Mouse (Mus musculus) intestine, postnatal 0 days (tissue): Measurements from ENCODE around the gene B3galt6. TPM values are rescaled to one million over a fixed set of nuclear protein-coding genes. Genes with fewer than 3 reads are reported as not detected.

Source experiments
- ATAC-seq: fragments of 200-750 bp; cut with Nextera tagmentation; 2 replicates; pipeline ENCODE4 v1.8.0; 2017; ENCODE audit warnings: mild to moderate bottlenecking, moderate TSS enrichment, moderate library complexity
- H3K27ac ChIP-seq: fragments of 300-500 bp; sonication (generic); 2 replicates; pipeline ENCODE4 v1.5.1; 2014; ENCODE audit warnings: mild to moderate bottlenecking, low read depth, low read length, moderate library complexity
- H3K27me3 ChIP-seq: fragments of 300-500 bp; sonication (generic); replicated peaks from 2 replicates; pipeline ENCODE4 v1.6.1; 2014; ENCODE audit warnings: low read length, mixed read lengths; ENCODE audit not compliant: control insufficient read depth, insufficient read depth
- H3K36me3 ChIP-seq: fragments of 300-500 bp; sonication (generic); 2 replicates; pipeline ENCODE4 v1.6.1; 2014; ENCODE audit warnings: mild to moderate bottlenecking, moderate library complexity; ENCODE audit not compliant: control insufficient read depth, insufficient read depth
- H3K4me1 ChIP-seq: fragments of 300-500 bp; sonication (generic); replicated peaks from 2 replicates; pipeline ENCODE4 v1.6.1; 2014; ENCODE audit warnings: antibody characterized with exemption, low read length, mixed read lengths; ENCODE audit not compliant: control insufficient read depth, insufficient read depth
- H3K4me2 ChIP-seq: fragments of 300-500 bp; sonication (generic); replicated peaks from 2 replicates; pipeline ENCODE4 v1.6.1; 2014; ENCODE audit warnings: low read depth, mild to moderate bottlenecking, moderate library complexity
- H3K4me3 ChIP-seq: fragments of 300-500 bp; sonication (generic); 2 replicates; pipeline ENCODE4 v1.5.1; 2014; ENCODE audit warnings: low read depth, low read length
- H3K9ac ChIP-seq: fragments of 300-500 bp; sonication (generic); 2 replicates; pipeline ENCODE4 v1.6.1; 2014; ENCODE audit warnings: mild to moderate bottlenecking, low read depth, low read length
- H3K9me3 ChIP-seq: fragments of 300-500 bp; sonication (generic); 2 replicates; pipeline ENCODE4 v1.6.1; 2016; ENCODE audit warnings: mixed run types; ENCODE audit not compliant: control insufficient read depth
- CTCF ChIP-seq: sonication (generic); IDR thresholded peaks from 2 replicates; pipeline ENCODE4 v1.5.1; 2016; ENCODE audit warnings: low read depth, mild to moderate bottlenecking, control low read depth, antibody characterized with exemption, moderate library complexity
- WGBS: fragments of 180-500 bp; shearing (Covaris S2); extraction: QIAGEN DNeasy Blood & Tissue Kit; methylation state at CpG from one replicate; pipeline ENCODE4 v1.1.7; 2014; 5-methylcytosine and 5-hydroxymethylcytosine counted together
- polyA plus RNA-seq: library from polyadenylated mRNA; unstranded; fragments of >200 nt; fragmentation: Nextera tagmentation; extraction: Ambion mirVana; gene quantifications from 2 replicates; pipeline ENCODE4 v1.2.1, GENCODE M21; 2015

The B3galt6 gene
- polyA plus RNA-seq, 1 experiment from 2014 or later, result 6.0 TPM

GRCm38 (mm10) chr4:156004109-156004508 is 11.7 kb upstream of the B3galt6 start:
- Histone ChIP-seq H3K4me3 (no peak overlapping the region), H3K27me3 (no peaks in the 10 kb centered on the region), H3K9me3 (no peaks in the 10 kb centered on the region), H3K27ac (no peak overlapping the region), H3K36me3 (peaks cover 83% of the 10 kb centered on the region), H3K9ac (no peak overlapping the region), H3K4me1 (no peaks in the 10 kb centered on the region), H3K4me2 (no peak overlapping the region)
- no peak for ATAC-seq
- TF ChIP-seq CTCF, result no peak
- 94% methylated on average over 3 of the region's 3 CpGs for WGBS

GRCm38 (mm10) chr4:155993606-155994005 is 1.2 kb upstream of the B3galt6 start:
- WGBS, result 5% methylated on average over 15 of the region's 15 CpGs
- peak overlapping the region; percentile 90 for H3K27ac ChIP-seq

GRCm38 (mm10) chr4:155992906-155993547 is 578 bp upstream of the B3galt6 start:
- TF ChIP-seq CTCF, result no peak
- WGBS, result under 1% methylated on average over 70 of the region's 70 CpGs

More at GRCm38 (mm10) chr4:155993606-155994005, 1.2 kb upstream of the B3galt6 start:
- H3K4me1 ChIP-seq, result no peaks in the 10 kb centered on the region
- H3K4me3 ChIP-seq, result peak overlapping the region; percentile 90
- no peaks in the 10 kb centered on the region for H3K9me3 ChIP-seq
- no peak for TF ChIP-seq CTCF
- H3K4me2 ChIP-seq, result peak overlapping the region; percentile 98
- peaks cover 27% of the 10 kb centered on the region for H3K36me3 ChIP-seq
- H3K27me3 ChIP-seq, result no peaks in the 10 kb centered on the region
- peak overlapping the region; percentile 69 for H3K9ac ChIP-seq
- no peak for ATAC-seq

GRCm38 (mm10) chr4:155991908-155992230 is 580 bp downstream of the B3galt6 start:
- H3K27me3 ChIP-seq, result no peaks in the 10 kb centered on the region
- H3K27ac ChIP-seq, result peak overlapping the region; percentile 96
- 23% methylated on average over 37 of the region's 37 CpGs for WGBS
- no peak for TF ChIP-seq CTCF
- peak overlapping the region; percentile 75 for H3K9ac ChIP-seq
- H3K4me3 ChIP-seq, result peak overlapping the region; percentile 90
- H3K36me3 ChIP-seq, result peaks cover 10% of the 10 kb centered on the region; the same call in 1 of the 2 replicates
- H3K9me3 ChIP-seq, result no peaks in the 10 kb centered on the region
- peak overlapping the region; percentile 98 for H3K4me2 ChIP-seq
- no peaks in the 10 kb centered on the region for H3K4me1 ChIP-seq
- peak; percentile 7; the same call in 1 of the 2 replicates for ATAC-seq

More at GRCm38 (mm10) chr4:155992906-155993547, 578 bp upstream of the B3galt6 start:
- H3K4me3 ChIP-seq, result peak overlapping the region; percentile 90
- no peaks in the 10 kb centered on the region for H3K4me1 ChIP-seq
- no peaks in the 10 kb centered on the region for H3K27me3 ChIP-seq
- peak overlapping the region; percentile 98 for H3K4me2 ChIP-seq
- peak overlapping the region; percentile 69 for H3K9ac ChIP-seq
- peak; percentile 77 for ATAC-seq
- H3K9me3 ChIP-seq, result no peaks in the 10 kb centered on the region
- H3K36me3 ChIP-seq, result peaks cover 21% of the 10 kb centered on the region
- peak overlapping the region; percentile 90 for H3K27ac ChIP-seq

DNA sequence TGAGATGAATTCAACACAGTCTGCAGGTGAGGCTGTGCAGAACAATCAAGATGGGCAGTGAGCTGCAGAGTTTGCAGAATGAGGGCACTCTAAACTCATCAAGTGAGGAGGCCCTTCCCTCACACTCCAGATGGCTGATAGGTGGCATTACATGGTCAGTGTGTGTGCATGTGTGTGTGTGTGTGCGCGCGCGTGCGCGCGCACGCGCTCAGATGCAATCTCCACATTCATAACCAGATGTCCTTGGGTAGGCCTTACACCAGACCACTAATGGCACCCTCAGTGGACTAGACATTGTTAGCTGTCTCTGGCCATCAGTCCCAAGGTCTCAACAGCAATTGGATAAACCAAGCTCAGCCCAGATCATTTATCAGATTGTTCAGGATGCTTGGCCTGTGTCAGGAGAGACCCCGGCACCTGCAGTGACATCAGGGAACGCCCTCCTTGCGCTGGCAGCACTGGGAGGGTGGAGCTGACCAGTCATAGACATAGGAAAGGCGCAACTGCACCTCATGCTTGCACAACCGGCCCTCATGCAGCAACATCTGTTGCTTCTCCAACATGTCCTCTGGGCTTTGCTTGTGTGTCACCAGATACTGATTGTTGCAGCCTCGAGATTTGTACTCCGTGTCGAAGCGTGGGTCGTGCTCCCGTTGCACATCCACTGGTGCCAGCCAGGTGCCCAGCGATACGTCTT is 1.1 kb downstream of the B3galt6 start:
- Histone ChIP-seq H3K4me2 (peak overlapping the region; percentile 98), H3K9ac (peak overlapping the region; percentile 75; the same call in 1 of the 2 replicates), H3K36me3 (peaks cover 6% of the 10 kb centered on the region; the same call in 1 of the 2 replicates), H3K27ac (no peak overlapping the region; the same call in 1 of the 2 replicates), H3K27me3 (no peaks in the 10 kb centered on the region), H3K4me1 (no peaks in the 10 kb centered on the region), H3K4me3 (peak overlapping the region; percentile 90), H3K9me3 (no peaks in the 10 kb centered on the region)
- WGBS, result 76% methylated on average over 22 of the region's 22 CpGs
- peak; percentile 11; the same call in 1 of the 2 replicates for TF ChIP-seq CTCF
- no peak for ATAC-seq

- TF ChIP-seq CTCF, result no peak
- H3K9ac ChIP-seq, result no peak overlapping the region
- H3K4me1 ChIP-seq, result no peaks in the 10 kb centered on the region
- no peak overlapping the region for H3K4me3 ChIP-seq
- ATAC-seq, result no peak
- no peaks in the 10 kb centered on the region for H3K36me3 ChIP-seq
- no peaks in the 10 kb centered on the region for H3K27me3 ChIP-seq
- H3K9me3 ChIP-seq, result no peaks in the 10 kb centered on the region
- H3K27ac ChIP-seq, result no peak overlapping the region
- H3K4me2 ChIP-seq, result no peak overlapping the region
- WGBS, result 24% methylated on average over 2 of the region's 2 CpGs
These were observed 8.7 kb downstream of the B3galt6 start for GRCm38 (mm10) chr4:155983788-155984187.
